Mouse (Mus musculus) kidney, postnatal 14 days (tissue): Measurements from ENCODE around the gene Mylip.

Experiments
- DNase-seq: peaks from one replicate; pipeline ENCODE4 v3.0.0; 2022; ENCODE audit warnings: mixed read lengths

The Mylip gene

DNA sequence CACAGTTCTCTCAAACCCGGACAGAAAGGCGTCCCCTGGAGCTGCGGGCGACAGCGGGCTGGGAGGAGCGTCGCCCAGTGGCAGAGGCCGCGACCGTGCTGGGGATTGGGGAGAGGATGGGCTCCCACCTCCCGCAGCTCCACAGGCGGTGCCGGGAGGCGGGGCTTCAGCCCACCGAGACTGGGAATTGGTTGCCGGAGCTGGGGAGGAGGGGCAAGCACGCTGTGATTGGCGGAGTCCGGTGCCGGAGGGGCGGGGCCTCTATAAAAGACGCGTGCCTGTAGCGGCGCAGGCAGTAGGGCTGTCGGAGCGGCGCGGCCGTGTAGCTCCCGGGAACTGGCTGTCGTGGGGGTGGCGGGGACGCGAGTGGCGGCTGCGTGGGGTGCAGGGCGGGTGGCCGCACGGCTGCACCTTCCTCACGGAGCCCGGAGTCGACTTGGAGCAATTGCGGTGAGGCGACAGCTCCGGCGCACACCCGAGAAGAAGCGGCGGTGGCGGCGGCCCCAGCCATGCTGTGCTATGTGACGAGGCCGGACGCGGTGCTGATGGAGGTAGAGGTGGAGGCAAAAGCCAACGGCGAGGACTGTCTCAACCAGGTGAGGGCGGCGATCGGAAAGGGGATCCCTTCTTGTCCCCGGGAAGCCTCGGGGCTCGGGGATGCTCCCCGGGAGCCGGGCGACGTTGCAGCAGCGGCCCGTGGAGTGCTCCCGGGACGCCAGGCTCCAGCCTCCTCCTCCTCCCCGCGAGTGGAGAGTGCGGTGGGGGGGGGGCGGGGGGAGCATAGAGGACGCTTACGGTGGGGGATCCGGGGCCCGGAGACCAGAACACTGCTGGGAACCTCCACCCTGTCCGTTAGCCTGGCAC is at the start of gene Mylip:
TSS of gene Mylip (plus strand) at position 295 of the 864 bp plus-strand sequence.
- peak; percentile 99 for DNase-seq

- no peak for DNase-seq
Observed at GRCm38 (mm10) chr13:45341991-45342390, 47.6 kb upstream of the Mylip start.

DNA sequence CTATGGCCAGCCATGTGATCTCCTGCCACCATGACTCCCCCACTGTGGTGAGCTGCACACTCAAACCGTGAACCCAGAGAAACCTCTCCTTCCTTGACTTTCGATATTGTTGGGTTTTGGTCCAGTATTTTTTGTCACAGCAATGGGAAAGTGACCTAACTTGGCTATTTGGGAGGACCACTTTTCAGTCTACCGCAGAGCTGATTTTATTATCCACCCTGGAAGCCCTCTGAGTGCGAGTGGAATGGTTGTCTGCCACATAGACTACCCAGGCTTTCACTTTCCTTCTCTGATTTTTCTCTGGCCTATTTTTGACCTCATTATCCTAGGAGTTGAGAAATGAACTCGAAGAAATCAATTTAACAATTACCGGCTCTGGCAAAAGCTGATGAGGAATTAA is 46.0 kb upstream of the Mylip start:
- no peak for DNase-seq

DNA sequence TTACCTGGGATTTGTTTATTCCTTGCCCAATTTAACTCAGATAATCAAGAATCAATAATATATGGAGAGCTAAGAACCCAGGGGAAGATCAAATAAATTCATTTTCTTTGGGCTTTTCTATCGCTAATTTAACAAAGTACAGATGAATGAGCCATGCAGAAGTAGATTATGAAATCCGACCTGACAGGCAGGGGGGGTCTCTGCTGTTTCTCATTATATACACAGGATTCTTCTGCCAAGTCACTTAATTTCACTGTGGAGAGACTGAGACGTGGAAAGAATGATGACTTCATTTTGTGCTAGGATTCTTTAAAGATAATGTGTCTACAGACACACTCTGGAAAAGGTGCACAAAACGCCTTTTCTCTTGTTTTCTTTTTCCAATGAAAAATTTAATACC is 45.6 kb upstream of the Mylip start:
- no peak for DNase-seq

- DNase-seq, result peak; percentile 11
Observed at GRCm38 (mm10) chr13:45345471-45346159, 43.9 kb upstream of the Mylip start.

DNA sequence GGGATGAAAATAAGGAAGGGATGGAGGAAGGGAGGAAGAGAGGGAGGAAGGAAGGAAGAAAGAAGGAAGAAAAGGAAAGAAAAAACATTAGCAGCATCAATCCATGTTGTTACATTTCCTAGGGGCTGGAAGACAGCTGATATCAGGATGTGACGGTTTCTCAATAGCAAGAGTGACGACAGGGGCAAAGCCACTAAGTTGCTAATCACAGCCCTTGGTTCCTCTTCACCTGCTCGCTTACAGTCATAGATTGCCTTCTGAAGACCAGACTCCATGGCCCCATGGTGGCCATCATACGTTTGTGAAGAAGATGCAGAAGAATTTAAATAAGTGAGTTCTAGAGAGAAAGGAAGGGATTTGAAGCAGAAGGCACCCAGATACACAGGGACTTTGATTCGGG is 38.1 kb upstream of the Mylip start:
- no peak for DNase-seq

DNA sequence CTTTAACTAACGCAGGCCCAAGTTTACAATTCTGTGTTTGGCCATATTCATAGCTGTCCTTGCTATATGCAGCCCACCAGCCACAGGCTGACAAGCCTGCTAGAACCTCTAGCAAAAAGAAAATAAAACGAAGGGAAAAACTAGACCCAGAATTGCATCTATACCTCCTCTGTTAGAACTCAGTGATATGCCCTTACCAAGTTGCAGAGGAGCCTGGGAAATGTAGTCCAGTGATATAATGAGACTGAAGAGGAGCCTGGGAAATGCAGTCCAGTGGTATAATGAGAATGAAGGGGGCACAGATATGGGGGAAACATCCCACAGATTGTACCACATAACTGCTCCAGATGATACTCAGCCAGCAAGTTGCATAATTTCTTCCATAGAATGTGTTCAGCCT is 34.7 kb upstream of the Mylip start:
- no peak for DNase-seq

GRCm38 (mm10) chr13:45358208-45358607 is 31.3 kb upstream of the Mylip start:
- DNase-seq, result no peak

DNA sequence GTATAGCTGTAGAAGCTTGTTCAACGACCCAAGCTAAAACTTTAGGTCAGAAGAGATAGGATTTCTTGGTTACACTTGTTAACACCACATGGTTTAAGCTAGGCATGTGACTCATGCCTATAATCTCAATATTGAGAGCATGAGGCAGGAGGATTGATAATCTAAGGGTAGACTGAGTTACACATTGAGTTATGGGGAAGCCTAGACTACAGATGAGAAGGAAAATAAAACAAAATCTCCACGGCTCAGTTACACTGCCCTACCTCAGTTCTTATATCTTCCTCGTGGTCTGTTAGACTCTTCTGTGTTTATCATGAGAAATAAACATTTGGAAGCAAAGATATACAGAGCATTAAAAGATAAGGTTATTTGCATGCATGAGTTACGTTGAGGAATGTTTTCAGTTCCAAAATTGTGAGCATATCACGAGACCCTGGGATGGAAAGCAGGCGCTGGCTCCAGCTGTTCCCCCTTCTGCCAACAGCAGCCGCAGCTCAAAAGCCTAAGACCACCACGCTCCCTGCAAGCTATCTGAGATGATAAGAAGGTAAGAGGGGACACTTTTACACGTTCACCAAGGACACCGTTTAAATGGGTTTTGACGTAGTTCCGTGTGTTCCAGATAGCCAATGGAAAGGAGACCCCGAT is 30.7 kb upstream of the Mylip start:
- DNase-seq, result no peak

DNA sequence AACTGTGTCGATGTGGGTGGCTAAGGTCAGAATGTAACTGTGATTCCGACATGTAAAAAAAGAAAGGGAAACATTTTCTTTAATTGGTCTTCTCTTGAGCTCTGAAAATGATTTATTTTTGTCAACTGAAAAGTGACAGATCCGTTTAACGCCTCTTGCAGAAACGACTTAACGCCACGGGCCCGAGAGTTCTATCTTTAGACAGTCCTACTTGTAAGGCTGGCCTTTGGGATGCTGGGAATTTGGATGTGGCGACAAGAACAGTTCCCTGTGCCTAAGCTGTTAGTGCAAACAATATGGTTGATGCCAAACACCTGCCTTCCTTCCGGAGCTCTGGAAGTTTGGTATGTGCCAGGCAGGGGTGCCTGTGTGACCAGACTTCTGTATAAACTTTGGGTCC is 23.8 kb upstream of the Mylip start:
- no peak for DNase-seq

DNA sequence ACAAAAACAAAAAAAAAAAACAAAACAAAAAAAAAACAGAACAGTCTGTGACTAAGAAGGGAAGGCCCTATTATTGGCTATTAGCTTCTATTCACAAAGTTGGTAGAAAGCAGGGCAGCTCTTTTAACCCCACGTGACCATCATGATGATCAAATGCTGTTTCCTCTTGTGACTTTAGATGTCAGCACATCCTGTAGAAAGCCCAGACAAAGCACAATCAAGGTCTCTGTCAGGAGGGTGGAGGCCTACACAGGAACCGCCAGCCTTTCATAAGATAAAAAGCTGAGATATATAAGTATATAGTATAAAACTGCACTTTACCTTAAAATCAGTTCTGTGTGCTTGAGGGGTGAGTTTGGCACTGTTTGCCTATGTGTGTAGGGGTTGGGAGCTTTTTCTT is 17.9 kb upstream of the Mylip start:
- DNase-seq, result no peak

DNA sequence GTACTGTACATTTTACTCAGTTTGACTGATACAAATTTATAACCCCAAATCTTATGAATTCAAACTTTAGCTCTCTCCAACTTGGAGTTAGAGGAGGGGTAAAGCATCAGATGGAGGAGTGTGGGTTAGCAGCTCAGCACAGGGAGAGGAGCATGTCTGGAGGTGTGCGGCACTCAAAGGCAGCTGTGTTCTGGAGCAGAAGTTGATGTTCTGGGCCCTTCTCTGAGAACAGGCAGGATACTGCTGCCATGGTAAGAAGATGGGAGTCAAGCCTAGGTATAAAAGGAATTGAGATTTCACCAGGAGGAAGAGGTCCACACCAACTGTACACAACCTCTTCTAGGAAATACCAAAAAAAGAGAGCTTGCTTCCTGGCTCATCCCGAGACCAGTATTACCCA is 17.1 kb upstream of the Mylip start:
- DNase-seq, result no peak

DNA sequence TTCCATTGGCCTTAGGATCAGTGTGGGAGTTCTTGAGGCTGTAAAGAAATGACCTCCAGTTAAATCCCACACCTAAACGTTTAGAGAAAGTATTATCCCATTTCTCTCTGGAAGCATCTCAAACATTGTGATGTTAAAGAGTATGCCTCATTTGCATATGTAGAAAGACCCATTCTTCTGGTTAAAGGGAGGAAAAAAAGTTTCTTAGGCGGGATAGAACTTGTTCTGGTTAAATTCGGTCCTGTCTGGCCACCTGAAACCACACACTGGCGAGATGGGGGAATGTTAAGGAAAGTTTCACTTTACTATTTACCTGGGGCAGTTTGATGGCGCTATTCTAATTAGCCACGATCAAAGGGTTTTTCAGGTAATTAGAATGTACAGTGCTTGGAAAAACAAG is 14.7 kb upstream of the Mylip start:
- no peak for DNase-seq

DNA sequence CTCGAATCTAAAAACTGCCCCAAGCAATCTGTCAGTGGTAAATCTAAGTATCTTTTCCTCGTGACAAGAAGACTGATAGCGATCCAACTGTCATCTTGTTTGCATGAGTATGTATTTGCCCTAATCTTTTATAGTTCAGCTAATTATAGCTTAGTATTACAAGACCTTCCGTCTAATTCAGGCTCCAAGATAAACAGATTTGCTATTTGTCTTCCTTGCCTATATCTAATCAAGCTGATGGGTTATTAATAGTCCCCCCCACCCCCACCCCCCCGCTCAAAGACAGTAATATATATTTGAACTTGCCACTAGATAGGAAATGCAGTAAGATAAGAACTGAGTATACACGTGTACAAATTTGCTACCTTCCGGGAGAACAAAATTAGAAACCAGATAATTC is 7.3 kb upstream of the Mylip start:
- DNase-seq, result no peak

GRCm38 (mm10) chr13:45384636-45385035 is 4.9 kb upstream of the Mylip start:
- no peak for DNase-seq

DNA sequence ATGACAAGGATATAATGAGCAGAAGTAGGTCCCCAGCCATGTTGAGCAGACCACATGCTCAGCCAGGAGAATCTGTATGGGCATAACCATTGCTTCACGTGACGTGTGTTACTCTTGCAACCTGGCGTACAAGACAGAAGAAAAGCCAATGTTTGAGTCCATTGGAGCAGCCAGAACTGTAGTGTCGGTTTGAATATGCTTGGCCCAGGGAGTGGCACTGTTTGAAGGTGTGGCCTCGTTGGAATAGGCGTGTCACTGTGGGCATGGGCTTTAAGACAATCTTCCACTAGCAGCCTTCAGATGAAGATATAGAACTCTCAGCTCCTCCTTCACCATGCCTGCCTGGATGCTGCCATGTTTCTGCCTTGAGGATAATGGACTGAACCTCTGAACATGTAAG is 4.0 kb upstream of the Mylip start:
- no peak for DNase-seq

DNA sequence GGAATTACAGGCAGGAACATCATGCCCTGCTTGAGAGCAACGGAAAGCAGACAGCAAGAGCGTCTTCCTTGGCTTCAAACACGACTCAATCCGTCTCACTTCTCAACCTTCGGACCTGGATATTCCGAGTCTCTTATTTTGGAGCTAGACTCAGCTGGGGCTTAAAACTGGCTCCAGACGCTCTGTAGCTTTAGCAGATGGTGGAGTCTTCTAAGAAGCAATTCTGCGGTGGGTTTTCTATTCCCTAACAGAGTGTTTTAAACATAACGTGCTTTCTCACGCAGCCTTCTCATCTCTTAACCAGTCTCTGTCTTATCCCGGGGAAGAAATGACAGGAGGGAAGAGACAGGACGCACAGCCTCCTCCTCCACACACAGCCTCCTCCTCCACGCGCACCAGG is 3.3 kb upstream of the Mylip start:
- DNase-seq, result no peak

GRCm38 (mm10) chr13:45387231-45387630 is 2.3 kb upstream of the Mylip start:
- DNase-seq, result no peak

DNA sequence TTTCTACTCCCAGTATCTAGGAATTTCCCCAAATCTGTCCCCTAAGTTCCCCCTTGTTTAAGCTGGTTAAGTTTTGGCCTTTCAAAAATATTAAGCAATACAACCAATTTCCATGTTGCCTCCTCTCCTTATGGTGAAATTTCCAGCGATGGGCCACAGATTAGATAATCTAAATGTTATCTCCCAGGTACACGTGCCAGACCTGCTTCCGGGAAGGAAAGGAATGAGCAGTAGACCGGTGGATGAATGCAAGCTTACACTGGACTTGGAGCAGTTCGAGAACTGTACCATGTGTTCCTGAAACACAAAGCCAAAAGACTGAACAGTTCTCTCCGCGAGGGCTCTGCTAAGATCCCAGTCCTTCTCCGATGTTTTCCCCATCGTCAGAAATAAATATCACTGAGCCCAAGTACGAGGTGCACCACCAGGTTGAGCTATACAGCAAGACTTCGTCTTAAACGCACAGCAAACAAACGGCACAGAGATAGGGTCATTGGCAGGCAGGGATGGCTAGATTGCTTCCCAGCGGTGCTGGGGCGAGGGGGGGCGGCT is 1.2 kb upstream of the Mylip start:
- no peak for DNase-seq

DNA sequence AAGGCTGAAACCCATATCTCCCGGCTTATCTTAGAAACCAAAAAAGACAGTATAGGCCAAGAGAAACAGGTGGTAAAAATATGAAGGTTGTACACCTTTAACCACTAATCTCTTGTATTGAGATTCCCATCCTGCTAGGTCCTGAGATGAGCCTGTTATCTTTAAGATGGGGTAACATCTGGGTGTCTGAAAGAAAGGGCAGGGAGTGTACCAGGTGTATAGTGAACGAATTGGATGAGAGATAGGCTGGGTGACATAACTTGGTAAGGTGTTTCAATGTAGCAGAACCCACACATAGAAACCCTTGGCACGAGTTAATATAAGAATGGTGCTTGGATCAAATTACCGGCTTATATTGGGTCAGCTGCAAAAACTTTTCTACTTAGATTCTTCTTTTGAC is 653 bp upstream of the Mylip start:
- no peak for DNase-seq

GRCm38 (mm10) chr13:45390312-45390961 is 895 bp downstream of the Mylip start:
- peak; percentile 69 for DNase-seq

DNA sequence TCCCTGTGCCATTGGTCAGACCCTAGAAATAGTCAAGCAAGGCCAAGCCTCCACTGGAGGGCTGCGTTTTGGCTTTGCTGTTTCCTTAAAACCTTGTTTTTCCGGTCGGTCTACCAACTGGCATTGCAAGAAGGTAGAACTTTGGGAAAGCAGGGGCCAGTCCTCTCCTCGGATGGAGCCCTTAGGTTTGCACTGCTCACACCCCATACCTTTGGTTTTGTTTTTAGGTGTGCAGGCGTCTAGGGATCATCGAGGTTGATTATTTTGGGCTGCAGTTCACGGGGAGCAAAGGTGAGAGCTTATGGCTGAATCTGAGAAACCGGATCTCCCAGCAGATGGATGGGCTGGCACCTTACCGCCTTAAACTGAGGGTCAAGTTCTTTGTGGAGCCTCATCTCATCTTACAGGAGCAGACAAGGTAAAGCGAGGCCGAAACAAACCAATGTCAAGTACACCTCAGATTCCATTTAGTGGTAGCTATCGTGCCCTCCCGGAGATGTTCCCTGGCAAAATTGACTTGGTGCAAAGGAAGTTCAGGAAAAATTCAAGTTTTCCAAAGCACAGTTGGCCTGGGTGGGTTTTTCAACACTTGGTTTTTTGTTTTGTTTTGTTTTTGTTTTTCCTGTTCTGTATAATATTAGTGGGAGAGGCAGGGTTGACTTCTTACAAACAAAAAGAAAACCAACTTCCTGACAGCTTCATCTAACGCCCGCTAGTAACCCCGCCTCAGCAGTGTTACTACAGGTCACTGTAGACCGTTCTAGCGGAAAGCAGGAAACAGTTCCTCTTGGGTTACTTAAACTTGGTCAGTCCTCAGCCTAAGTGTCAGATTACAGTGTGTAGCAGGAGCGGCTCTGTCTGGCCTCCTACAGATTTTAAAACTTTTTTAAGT is 1.7 kb downstream of the Mylip start:
- DNase-seq, result peak; percentile 78
